Mouse (Mus musculus): ENCODE measurements around the gene Rab35.

DNA sequence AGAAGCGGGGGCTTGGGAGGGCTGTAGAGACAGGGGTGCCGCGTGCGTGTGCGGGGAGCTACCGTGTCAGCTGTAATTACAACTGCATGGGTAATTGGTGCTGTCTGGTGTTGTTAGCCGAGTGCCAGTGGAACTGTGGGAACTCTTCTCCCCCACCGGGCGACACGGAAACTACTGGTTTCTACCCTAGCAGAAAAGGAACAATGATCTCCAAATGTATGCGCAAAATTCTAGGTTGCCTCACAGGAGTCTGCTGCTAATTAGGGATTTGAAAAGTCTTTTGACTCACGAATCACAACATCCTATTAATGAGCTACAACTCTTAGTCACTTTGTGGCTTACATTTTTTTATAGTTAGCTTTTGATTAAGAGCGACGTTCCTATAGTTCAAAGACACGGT lies 45.5 kb upstream of the Rab35 start:
- TF ChIP-seq CTCF (IDR thresholded peaks at IDR 0.05; ENCODE audit: borderline replicate concordance, insufficient read depth, low read depth, low read length), result no peak
- no peak for TF ChIP-seq POLR2A (IDR thresholded peaks at IDR 0.05; ENCODE audit: borderline replicate concordance, insufficient read depth, low read length)

Data from cerebellum, adult 2 months (tissue).